Mouse (Mus musculus) megakaryocyte, adult 5-6 weeks (primary cell): Measurements from ENCODE around the gene Gnat2. TPM values are rescaled to one million over a fixed set of nuclear protein-coding genes. Genes with fewer than 3 reads are reported as not detected.

Experiments
- ATAC-seq: 2 replicates; pipeline ENCODE4 v1.8.0; 2016; ENCODE audit warnings: mild to moderate bottlenecking, inconsistent platforms; ENCODE audit not compliant: poor library complexity, severe bottlenecking
- total RNA-seq, 2 experiments: library from RNA; stranded (forward) in 1 of 2; stranded (reverse) in 1 of 2; fragments of 153-499, 151-499 nt in 1 of 2; fragments of 221-1000, 200-1000 nt in 1 of 2; gene quantifications; 2 replicates each; pipeline versions ENCODE4 v1.2.3 to v1.2.4; 2015 to 2017

Gnat2 gene
- total RNA-seq, 2 experiments from 2014 or later, result not detected

DNA sequence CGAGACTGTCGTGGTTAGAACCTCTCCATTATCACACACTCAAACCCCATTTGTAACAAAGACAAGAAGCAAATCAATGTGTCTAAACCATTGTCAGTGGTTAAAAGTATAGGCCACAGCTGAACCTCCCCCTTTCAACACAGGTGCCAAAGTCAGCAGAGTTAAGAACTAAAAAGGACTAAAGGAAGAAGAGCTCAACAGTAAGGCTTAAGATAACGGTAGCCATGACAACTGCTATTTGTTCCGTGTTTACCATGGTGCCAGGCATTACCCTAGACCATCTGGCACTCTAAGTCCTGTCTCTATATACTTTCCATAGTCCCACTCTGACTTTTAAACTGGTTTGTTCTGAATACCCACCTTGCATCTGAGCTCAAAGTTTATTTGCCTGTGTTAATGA, 20.1 kb downstream of the Gnat2 start:
- no peak for ATAC-seq

DNA sequence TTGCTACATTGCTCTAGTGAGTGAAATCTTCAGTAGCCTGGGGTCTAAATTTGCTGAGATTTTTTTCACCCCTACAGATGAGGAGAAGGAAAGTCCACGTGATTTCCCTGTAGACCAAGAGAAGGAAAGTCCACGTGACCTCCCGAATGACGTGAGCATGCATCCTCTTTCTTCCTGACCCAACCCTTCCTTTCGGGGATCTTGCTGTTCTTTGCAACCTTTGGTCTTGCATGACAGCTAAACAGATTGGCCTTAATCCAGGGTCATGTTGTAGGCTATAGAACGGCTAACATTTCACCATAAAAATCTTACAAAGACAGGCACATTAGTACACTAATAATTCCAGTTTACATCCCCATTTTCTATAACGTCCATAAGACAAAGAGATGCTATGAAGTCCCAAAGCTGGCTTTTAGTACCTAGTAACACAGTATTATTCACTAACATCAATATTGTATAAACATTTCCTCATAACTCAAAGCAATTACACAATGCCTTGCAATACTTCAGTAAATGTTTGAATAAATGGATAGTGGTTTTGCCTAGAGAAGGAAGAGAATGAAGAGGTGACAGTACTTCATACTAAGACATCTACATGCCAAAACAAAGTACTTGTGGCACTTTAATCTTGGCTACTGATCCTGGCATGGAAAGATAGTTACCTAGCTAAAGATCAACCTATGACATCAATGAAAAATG, 21.2 kb downstream of the Gnat2 start:
- ATAC-seq, result peak; percentile 45

DNA sequence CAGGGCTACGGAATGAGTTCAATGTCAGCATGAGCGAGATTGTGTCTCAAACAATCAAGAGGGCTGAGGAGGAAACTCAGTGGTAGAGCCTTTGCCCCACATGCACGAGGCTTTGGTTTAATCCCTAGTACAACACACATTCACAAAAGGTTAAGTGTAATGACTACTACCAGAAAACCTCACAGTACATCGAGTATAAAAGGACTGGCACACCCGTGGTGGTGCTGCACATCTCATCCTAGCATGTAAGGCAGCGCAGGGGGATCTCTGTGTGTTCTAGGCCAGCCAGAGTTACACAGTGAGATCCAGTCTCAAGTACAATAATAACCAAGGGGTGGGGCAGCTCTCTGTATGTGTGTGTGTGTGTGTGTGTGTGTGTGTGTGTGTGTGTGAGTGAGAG, 24.9 kb downstream of the Gnat2 start:
- no peak for ATAC-seq

DNA sequence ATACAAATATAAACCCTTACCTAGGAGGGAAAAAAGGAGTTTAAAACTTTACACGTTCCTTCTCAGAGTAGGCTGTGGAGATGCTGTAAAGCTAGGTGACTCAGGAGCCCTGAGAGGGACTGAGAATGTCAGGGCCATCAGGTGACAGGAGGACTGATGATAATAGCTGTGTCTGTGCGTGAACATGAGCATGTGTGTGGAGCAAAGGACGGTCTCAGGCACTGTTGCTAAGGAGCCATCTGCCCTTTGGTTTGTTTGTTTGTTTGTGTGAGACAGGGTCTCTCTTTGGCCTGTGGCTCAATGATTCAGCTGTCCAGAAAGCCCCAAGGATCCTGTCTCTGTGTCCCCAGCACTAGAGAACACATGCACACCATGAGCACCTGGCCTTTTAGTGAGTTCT, 28.5 kb downstream of the Gnat2 start:
- no peak for ATAC-seq

DNA sequence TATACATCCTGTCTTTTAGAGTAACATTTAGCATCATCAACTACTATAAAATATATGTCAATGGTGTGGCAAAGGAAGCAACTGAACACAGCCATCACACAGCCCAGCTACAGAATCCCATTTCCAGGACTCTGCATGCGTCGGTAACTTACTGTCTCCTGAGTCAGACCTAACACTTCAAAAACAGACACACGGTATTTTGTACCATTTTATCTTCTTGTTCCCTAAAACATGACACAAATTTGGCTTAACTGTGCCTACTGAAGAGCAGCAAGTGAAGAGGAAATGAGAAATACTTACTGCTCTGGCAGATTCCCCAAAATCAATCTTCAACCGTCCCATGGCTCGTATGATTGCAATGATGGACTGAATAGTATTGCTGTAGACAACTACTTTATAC, 30.7 kb downstream of the Gnat2 start:
- no peak for ATAC-seq

DNA sequence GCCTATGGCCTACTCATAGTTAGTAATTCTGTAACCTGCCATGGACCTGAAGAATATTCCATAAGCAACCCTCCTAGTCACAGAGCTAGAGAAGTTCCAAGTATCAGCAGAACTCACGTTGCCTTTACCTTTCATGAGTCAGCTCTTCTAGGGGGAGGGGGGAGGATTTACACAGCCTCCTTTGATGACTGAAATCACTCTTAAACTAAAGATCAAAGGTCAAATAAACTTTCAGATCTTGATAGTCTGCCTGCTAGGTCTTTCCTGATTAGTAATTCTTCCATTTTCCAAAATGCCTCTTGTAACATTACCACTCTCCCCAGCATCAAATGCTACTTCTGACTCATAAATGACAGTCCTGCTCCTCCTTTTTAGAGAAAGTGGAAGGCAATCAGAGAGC, 31.5 kb downstream of the Gnat2 start:
- no peak for ATAC-seq

DNA sequence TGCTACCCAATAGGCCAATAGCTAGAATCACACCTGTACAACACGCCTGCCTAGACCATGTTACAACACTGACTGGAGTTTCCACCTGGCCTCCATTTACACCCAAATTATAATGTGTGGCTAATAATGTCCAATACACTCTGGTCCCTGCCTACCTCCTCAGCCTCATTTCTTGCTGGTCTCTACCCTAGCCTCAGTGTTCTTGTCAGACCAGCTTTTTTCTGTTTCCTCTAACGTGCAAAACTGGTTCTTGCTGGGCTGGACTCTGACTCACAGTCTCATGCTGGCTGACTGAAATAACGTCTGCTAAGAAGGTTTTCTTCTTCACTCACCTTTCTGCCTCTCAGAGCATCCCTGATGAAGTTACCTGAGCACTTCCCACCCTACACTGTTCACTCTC, 33.7 kb downstream of the Gnat2 start:
- ATAC-seq, result no peak

DNA sequence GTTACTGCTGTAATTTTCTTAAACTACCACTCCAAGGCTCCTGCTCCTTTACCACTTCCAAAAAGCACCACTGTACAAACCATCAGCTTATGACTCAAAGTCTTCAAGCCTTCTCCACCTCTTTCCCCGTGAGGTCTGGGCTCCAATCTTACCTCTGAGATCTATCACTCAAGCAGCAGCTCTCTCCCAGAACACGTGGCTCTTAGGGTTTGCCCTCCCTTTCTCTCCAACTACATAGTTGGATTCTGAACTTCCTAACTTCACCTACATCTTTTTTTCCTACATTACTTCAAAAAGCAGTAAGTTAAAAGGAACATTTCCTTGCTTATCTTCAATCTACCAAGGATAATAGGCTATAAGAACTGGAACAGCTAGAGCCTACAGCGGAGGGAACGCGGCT, 35.9 kb downstream of the Gnat2 start:
- no peak for ATAC-seq

DNA sequence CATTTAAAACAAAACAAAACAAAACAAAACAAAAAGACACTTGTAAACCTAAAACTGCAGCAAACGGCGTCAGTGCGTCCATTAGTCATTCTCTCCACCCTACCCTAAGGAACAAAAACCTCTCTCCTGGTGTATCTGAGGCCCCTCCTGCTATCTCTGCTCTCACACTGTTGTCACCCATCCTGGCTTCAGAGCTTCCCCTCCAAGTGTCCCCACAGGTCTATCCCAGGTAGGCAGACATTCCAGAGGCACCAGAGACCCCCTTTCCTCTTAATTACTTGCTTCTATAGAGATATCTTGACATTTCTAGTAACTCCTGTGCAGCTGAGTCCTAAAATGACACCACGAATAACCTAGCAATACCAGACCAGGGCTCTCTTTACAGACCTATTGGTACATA, 36.8 kb downstream of the Gnat2 start:
- ATAC-seq, result no peak

DNA sequence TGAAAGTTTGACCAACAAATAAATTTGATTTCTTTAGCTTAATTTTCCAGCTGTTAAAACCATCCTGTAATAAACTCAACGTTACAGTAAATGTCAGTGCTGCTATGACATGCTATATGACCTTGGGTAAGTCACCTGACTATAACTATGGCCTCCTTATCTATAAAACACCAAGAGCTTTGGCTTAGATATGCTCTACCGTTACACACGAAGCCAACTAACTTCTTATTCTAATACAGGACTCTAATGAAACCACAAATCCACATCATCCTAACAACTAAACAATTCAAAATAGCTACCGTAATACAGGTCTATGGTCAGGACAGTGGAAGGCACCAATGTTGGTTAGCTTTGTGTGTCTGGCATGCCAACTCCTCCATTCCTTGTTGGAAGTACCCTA, 37.2 kb downstream of the Gnat2 start:
- no peak for ATAC-seq

DNA sequence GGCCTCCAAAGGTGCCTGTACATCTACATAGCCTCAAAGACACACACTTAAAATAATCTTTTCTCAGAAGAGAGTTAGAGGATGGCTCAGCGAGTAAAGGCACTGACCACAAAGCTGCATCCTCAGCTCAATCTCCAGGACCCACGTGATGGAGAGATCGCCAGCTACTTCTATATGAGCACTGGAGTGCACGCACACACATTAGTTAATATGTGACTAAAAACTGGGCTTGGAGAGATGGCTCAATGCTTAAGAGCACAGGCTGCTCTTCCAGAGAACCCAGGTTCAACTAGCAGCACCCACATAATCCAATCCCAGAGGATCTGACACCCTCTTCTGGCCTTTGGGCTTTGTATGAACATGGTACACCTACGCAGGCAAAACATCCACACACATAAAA, 38.6 kb downstream of the Gnat2 start:
- ATAC-seq, result no peak

DNA sequence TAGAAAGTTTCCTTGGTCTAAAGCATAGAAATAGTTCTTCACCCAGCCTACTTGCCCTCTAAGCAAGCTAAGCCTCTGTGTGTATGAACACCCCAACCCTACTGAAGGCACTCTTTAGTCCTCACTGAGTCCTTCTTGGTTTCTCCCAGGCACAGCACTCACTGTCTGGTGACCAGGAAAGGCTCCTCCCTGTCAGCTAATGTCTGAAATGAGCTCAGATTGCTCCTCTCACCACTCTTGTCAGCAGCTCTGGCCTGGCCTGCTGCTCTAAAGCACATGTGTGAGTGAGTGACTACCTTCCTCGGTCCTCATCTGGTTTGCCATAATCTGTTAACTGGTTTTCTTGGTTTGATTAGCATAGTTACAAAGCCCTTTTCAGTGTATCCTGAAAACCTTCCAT, 39.2 kb downstream of the Gnat2 start:
- no peak for ATAC-seq

DNA sequence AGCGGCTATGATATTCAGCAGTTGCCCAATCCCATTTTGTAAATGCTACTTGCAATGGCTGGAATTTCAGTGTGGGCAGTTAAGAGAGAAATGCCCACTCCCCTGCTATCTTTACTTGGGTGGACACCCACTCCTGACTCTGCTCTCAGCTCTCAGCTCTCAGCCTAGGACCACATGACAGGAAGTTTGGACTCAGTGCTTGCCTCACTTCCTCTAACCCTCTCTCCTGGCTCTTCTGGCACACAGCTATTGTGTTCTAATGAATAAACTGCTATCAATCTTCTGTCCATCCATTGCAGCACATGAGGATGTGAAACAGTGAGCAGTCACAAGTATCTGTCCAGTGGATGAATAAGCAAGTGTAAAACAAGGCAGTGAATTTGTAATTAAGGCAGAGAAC, 39.9 kb downstream of the Gnat2 start:
- peak; percentile 88 for ATAC-seq

DNA sequence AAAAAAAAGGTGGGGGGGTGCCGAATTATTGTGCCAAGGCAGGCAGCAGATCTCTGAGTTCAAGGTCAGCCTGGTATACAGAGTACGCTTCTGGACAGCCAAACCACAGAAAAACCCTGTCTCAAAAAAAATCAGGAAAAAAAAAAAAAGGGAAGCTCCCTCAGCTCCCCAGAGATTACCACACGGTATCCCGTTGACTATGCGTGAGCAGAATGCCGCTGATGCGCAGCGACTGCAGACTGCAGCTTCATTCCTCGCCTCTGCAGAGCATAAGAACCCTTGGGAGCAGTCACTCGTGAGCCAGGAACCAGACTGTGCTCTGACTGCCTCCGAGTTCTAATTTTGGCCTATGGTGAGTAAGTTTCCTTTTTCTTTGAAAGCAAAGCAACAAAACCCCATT, 42.1 kb downstream of the Gnat2 start:
- ATAC-seq, result peak; percentile 32; the same call in 1 of the 2 replicates

DNA sequence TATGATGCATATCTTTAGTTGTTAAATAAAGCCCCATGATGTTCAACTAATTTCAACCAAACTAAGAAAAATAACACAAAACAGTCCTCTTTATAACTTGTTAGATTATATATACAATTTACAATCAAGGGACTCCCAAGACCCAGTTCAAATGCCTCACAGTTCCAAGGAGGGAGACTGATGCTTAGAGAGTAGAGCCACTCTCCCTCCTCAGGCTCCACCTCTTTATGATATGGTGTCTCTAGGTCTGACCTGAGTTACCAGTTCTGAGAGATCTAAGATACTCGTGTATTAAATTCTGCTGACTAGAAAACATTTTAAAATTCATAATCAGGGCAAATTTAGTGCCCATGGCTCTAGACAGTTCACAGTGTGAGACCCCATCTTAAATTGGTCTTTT, 46.5 kb downstream of the Gnat2 start:
- ATAC-seq, result no peak

DNA sequence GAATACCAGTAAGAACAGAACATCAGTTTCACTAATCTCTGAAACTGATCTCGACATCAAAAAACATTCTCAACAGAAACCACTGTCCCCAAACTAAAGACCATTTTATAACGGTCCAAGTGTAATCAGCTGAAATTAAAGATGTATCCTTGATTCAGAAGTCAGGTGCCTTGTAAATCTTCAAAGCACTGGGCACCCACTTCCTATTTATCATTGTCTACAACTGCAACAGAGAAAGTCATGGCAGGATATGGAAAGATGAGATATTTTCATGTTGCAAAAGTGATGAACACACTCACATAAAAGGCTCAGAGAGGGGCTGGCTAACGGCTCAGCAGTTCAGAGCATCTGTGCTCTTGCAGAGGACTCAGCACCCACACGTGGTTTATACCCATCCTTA, 48.2 kb downstream of the Gnat2 start:
- ATAC-seq, result peak; percentile 16; the same call in 1 of the 2 replicates

DNA sequence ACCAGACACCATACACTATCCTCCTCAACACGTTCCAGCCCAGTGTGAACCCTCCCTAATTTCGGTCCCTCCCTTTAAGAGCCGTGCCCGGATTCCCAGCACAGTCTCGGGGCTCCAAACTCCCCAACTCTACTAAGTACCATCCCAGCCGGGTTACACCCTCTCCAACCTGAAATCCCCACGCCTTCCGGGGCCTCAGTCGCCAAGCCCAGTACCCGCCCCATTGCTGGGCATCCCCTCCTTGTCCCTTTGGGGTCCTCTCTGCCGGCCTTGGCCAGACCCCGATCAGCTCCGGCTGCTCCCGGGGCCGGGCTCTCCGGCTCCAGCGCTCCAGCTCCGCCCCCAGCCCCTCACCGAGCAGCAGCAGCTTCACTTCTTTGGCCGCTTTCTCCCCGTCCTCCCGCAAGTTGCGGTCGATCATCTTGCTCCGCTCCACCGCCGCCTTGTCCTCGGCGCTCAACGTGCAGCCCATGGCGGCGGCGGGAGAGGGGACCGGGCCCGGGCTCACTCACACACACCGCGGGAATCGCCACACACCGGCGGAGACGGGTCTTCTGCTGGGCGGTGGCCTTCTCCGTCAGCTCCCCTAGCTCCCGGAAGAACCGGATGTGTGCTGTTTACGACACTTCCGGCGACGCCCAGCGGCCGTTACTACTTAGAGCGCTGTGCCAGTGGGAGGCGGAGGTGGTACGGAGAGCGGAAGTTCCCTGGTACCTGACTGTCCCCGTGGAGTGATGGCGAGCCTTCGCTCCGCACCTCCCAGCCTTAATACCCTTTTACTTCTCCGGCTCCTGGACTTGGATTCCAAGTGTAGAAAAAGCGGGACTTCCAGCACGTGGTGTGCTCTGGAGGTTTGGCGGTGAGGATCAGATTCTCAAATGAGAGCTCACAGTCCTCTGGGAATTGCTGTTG, 53.2 kb downstream of the Gnat2 start, which contains the start of gene Gnai3:
Gnai3 (minus strand) TSS at position 613 of the 912 bp plus-strand sequence.
- ATAC-seq, result peak; percentile 95

DNA sequence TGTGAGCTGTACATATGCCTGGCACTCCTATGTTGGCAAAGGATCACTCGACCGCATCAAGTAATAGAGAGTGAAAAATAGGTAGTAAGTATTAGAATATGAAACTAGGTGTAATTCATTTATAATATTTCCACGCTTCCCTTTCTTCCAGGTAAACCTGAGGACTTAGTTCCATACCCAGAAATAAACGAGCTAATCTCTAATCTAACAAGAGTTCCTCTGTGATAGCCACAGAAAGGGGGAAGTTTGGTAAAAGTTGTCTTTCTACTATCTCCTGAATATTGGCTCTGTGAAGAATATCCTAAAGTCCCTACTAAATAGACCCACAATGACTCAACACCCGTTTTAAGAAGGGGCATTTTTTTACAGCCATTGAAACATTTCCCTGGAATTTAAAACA, 54.1 kb downstream of the Gnat2 start:
- ATAC-seq, result no peak

DNA sequence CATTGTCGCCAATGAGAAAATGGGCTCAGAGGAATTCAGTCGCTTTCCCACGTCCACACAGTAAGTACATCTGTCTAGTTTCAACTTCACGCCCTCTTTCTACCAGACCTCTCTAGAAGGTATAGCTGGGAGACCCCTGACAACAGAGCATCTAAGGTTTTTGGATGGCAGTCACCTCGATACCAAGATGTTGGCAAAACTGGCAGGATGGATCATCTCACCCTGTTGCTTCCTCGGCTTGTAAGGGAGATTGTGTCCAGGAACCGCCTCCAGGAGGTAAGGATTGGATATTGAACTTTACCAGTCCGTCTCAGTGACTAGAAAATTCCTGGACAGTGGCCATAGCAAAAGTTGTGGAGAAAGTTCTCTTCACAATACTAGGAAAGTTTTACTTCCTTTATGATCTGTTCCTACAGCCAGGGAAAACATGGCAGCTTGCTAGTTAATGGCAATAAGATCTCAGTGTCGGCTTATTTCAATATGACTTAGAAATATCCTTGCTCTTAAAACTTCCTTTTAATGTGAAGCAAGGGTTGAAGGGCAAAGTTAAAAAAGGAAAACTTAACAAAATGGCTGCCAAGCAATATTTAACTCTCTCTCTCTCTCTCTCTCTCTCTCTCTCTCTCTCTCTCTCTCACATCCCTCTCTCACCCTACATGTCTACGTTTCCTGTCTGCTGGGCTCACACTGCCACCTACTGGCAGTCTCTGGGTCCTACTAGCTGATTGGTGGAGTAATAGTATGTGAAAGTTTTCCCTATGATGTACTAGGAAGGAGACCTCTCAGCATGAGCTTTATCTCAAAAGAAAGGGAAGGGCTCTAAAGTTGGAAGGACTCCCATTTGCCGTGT, 55.0 kb downstream of the Gnat2 start:
- ATAC-seq, result peak; percentile 70
